Mouse (Mus musculus): ENCODE data around the gene Tesc. TPM values are rescaled to one million over a fixed set of nuclear protein-coding genes. Genes with fewer than 3 reads are reported as not detected.

Tesc gene
- 134 TPM for polyA plus RNA-seq (2014; fragmentation: Illumina TruSeq; extraction: RNeasy Lipid Tissue Mini Kit (QIAGEN cat#74804); ENCODE audit: low read depth, low replicate concordance)

DNA sequence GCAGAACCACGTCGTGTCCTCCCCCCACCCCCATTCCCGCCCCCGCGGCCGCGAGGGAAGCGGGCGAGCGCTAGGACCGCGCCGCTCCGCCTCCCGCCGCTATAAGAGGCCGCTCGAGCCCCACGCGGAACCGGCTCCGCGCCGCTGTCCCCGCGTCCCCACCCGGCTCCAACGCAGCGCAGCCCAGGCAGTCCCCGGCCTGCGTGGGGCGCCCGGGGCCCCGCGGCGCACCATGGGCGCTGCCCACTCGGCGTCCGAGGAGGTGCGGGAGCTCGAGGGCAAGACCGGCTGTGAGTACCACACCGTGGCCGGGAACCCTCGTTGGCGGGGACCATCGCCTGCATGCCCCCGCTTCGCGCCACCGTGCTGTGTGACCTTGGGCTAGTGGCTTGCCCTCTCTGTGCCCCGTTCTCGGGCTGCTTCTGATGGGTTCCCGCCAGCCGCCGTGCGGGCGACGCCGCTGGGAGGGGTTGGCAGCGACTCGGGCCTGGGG is at the start of gene Tesc:
Tesc (plus strand) TSS at position 46 of the 493 bp plus-strand sequence.

Other genes starting within 250 kb of the Tesc start
- 0.13 TPM for gene Nos1, start 246.7 kb upstream of the Tesc start, polyA plus RNA-seq (2014; fragmentation: Illumina TruSeq; extraction: RNeasy Lipid Tissue Mini Kit (QIAGEN cat#74804); ENCODE audit: low read depth, low replicate concordance)
- gene Fbxo21, start 51.0 kb upstream of the Tesc start, polyA plus RNA-seq (2014; fragmentation: Illumina TruSeq; extraction: RNeasy Lipid Tissue Mini Kit (QIAGEN cat#74804); ENCODE audit: low read depth, low replicate concordance) = 25.7 TPM
- 27.4 TPM for gene Fbxw8, start 127.7 kb downstream of the Tesc start, polyA plus RNA-seq (2014; fragmentation: Illumina TruSeq; extraction: RNeasy Lipid Tissue Mini Kit (QIAGEN cat#74804); ENCODE audit: low read depth, low replicate concordance)
- 0.58 TPM for gene Hrk, start 136.9 kb downstream of the Tesc start, polyA plus RNA-seq (2014; fragmentation: Illumina TruSeq; extraction: RNeasy Lipid Tissue Mini Kit (QIAGEN cat#74804); ENCODE audit: low read depth, low replicate concordance)
- gene Rnft2, start 217.4 kb downstream of the Tesc start, polyA plus RNA-seq (2014; fragmentation: Illumina TruSeq; extraction: RNeasy Lipid Tissue Mini Kit (QIAGEN cat#74804); ENCODE audit: low read depth, low replicate concordance) = 1.5 TPM
- gene 2410131K14Rik, start 217.5 kb downstream of the Tesc start, polyA plus RNA-seq (2014; fragmentation: Illumina TruSeq; extraction: RNeasy Lipid Tissue Mini Kit (QIAGEN cat#74804); ENCODE audit: low read depth, low replicate concordance) = 11.5 TPM